Mouse (Mus musculus): ENCODE results near the gene Tle1. TPM values are rescaled to one million over a fixed set of nuclear protein-coding genes. Genes with fewer than 3 reads are reported as not detected.

The Tle1 gene
- polyA plus RNA-seq, 1 experiment from 2014 or later: 47.0 TPM

- Histone ChIP-seq H3K27me3 (no peaks in the 10 kb centered on the region), H3K4me2 (no peak overlapping the region), H3K4me3 (replicated peaks) (no peak overlapping the region), H3K4me1 (replicated peaks) (peaks cover 11% of the 10 kb centered on the region), H3K9me3 (no peaks in the 10 kb centered on the region), H3K36me3 (peaks cover 65% of the 10 kb centered on the region), H3K27ac (no peak overlapping the region), H3K9ac (replicated peaks) (no peak overlapping the region)
- ATAC-seq (ENCODE audit: insufficient number of reproducible peaks, insufficient read depth, low FRiP score, low TSS enrichment, low read depth): no peak
- WGBS: 94% methylated on average over 4 of the region's 4 CpGs
These were observed 38.1 kb downstream of the Tle1 start for GRCm38 (mm10) chr4:72162445-72163218.

GRCm38 (mm10) chr4:72160102-72160511 lies 40.6 kb downstream of the Tle1 start:
- H3K4me2 ChIP-seq: no peak overlapping the region
- H3K27ac ChIP-seq: no peak overlapping the region
- H3K4me3 ChIP-seq (replicated peaks): no peak overlapping the region
- H3K27me3 ChIP-seq: no peaks in the 10 kb centered on the region
- WGBS: 40% methylated on average over 14 of the region's 14 CpGs
- peaks cover 9% of the 10 kb centered on the region for H3K4me1 ChIP-seq (replicated peaks)
- peaks cover 57% of the 10 kb centered on the region for H3K36me3 ChIP-seq
- H3K9ac ChIP-seq (replicated peaks): no peak overlapping the region
- H3K9me3 ChIP-seq: no peaks in the 10 kb centered on the region
- no peak for ATAC-seq (ENCODE audit: insufficient number of reproducible peaks, insufficient read depth, low FRiP score, low TSS enrichment, low read depth)

- Histone ChIP-seq H3K4me1 (replicated peaks) (peaks cover 9% of the 10 kb centered on the region), H3K36me3 (peaks cover 45% of the 10 kb centered on the region), H3K9me3 (no peaks in the 10 kb centered on the region), H3K27me3 (no peaks in the 10 kb centered on the region), H3K9ac (replicated peaks) (no peak overlapping the region), H3K4me2 (no peak overlapping the region), H3K27ac (no peak overlapping the region), H3K4me3 (replicated peaks) (no peak overlapping the region)
- 46% methylated on average over 10 of the region's 10 CpGs for WGBS
- no peak for ATAC-seq (ENCODE audit: insufficient number of reproducible peaks, insufficient read depth, low FRiP score, low TSS enrichment, low read depth)
These were observed 42.8 kb downstream of the Tle1 start for GRCm38 (mm10) chr4:72157931-72158371.

GRCm38 (mm10) chr4:72150460-72151131 lies 50.1 kb downstream of the Tle1 start:
- Histone ChIP-seq H3K36me3 (peaks cover 26% of the 10 kb centered on the region), H3K4me2 (no peak overlapping the region), H3K9ac (replicated peaks) (no peak overlapping the region), H3K27ac (no peak overlapping the region), H3K4me3 (replicated peaks) (no peak overlapping the region), H3K27me3 (no peaks in the 10 kb centered on the region), H3K9me3 (no peaks in the 10 kb centered on the region), H3K4me1 (replicated peaks) (no peaks in the 10 kb centered on the region)
- whole genome bisulfite sequencing: 49% methylated on average over 4 of the region's 4 CpGs
- ATAC-seq (ENCODE audit: insufficient number of reproducible peaks, insufficient read depth, low FRiP score, low TSS enrichment, low read depth): no peak

GRCm38 (mm10) chr4:72146003-72146402 lies 54.7 kb downstream of the Tle1 start:
- Histone ChIP-seq H3K36me3 (peaks cover 39% of the 10 kb centered on the region), H3K4me1 (replicated peaks) (no peaks in the 10 kb centered on the region)
- no peak for ATAC-seq (ENCODE audit: insufficient number of reproducible peaks, insufficient read depth, low FRiP score, low TSS enrichment, low read depth)

GRCm38 (mm10) chr4:72144541-72144940 lies 56.2 kb downstream of the Tle1 start:
- Histone ChIP-seq H3K4me2 (no peak overlapping the region), H3K4me1 (replicated peaks) (no peaks in the 10 kb centered on the region), H3K4me3 (replicated peaks) (no peak overlapping the region), H3K9me3 (no peaks in the 10 kb centered on the region), H3K9ac (replicated peaks) (no peak overlapping the region), H3K27me3 (no peaks in the 10 kb centered on the region), H3K27ac (no peak overlapping the region), H3K36me3 (peaks cover 50% of the 10 kb centered on the region)
- 91% methylated on average over 2 of the region's 2 CpGs for WGBS
- ATAC-seq (ENCODE audit: insufficient number of reproducible peaks, insufficient read depth, low FRiP score, low TSS enrichment, low read depth): no peak

More at GRCm38 (mm10) chr4:72146003-72146402, 54.7 kb downstream of the Tle1 start:
- Histone ChIP-seq H3K4me2 (no peak overlapping the region), H3K9ac (replicated peaks) (no peak overlapping the region), H3K4me3 (replicated peaks) (no peak overlapping the region), H3K9me3 (no peaks in the 10 kb centered on the region), H3K27me3 (no peaks in the 10 kb centered on the region), H3K27ac (no peak overlapping the region)
- WGBS: 84% methylated on average over 2 of the region's 2 CpGs

- H3K4me2 ChIP-seq: no peak overlapping the region
- H3K27me3 ChIP-seq: no peaks in the 10 kb centered on the region
- no peaks in the 10 kb centered on the region for H3K4me1 ChIP-seq (replicated peaks)
- no peaks in the 10 kb centered on the region for H3K9me3 ChIP-seq
- 80% methylated on average over 3 of the region's 3 CpGs for WGBS
- no peak overlapping the region for H3K4me3 ChIP-seq (replicated peaks)
- no peak overlapping the region for H3K9ac ChIP-seq (replicated peaks)
- H3K36me3 ChIP-seq: peaks cover 71% of the 10 kb centered on the region
- no peak overlapping the region for H3K27ac ChIP-seq
- no peak for ATAC-seq (ENCODE audit: insufficient number of reproducible peaks, insufficient read depth, low FRiP score, low TSS enrichment, low read depth)
These were observed 60.0 kb downstream of the Tle1 start for GRCm38 (mm10) chr4:72140706-72141105.

GRCm38 (mm10) chr4:72139475-72140120 lies 61.1 kb downstream of the Tle1 start:
- 84% methylated on average over 11 of the region's 11 CpGs for WGBS
- ATAC-seq (ENCODE audit: insufficient number of reproducible peaks, insufficient read depth, low FRiP score, low TSS enrichment, low read depth): no peak
- Histone ChIP-seq H3K4me3 (replicated peaks) (no peak overlapping the region), H3K36me3 (peaks cover 71% of the 10 kb centered on the region), H3K27me3 (no peaks in the 10 kb centered on the region), H3K27ac (no peak overlapping the region), H3K9me3 (no peaks in the 10 kb centered on the region), H3K4me2 (no peak overlapping the region), H3K9ac (replicated peaks) (no peak overlapping the region), H3K4me1 (replicated peaks) (no peaks in the 10 kb centered on the region)

GRCm38 (mm10) chr4:72138264-72139080 lies 62.2 kb downstream of the Tle1 start:
- Histone ChIP-seq H3K4me3 (replicated peaks) (no peak overlapping the region), H3K9me3 (no peaks in the 10 kb centered on the region), H3K27ac (no peak overlapping the region), H3K4me1 (replicated peaks) (no peaks in the 10 kb centered on the region), H3K27me3 (no peaks in the 10 kb centered on the region), H3K9ac (replicated peaks) (no peak overlapping the region), H3K4me2 (no peak overlapping the region), H3K36me3 (peaks cover 70% of the 10 kb centered on the region)
- no peak for ATAC-seq (ENCODE audit: insufficient number of reproducible peaks, insufficient read depth, low FRiP score, low TSS enrichment, low read depth)
- 95% methylated on average over 11 of the region's 11 CpGs for WGBS

- WGBS: 71% methylated on average over 3 of the region's 3 CpGs
- ATAC-seq (ENCODE audit: insufficient number of reproducible peaks, insufficient read depth, low FRiP score, low TSS enrichment, low read depth): no peak
- peaks cover 70% of the 10 kb centered on the region for H3K36me3 ChIP-seq
These were observed 68.1 kb downstream of the Tle1 start for GRCm38 (mm10) chr4:72132646-72133045.

GRCm38 (mm10) chr4:72127596-72127995 lies 73.1 kb downstream of the Tle1 start:
- Histone ChIP-seq H3K27ac (no peak overlapping the region), H3K27me3 (no peaks in the 10 kb centered on the region), H3K4me3 (replicated peaks) (no peak overlapping the region), H3K36me3 (peaks cover 69% of the 10 kb centered on the region), H3K4me2 (no peak overlapping the region), H3K9me3 (no peaks in the 10 kb centered on the region), H3K9ac (replicated peaks) (no peak overlapping the region), H3K4me1 (replicated peaks) (no peaks in the 10 kb centered on the region)
- ATAC-seq (ENCODE audit: insufficient number of reproducible peaks, insufficient read depth, low FRiP score, low TSS enrichment, low read depth): no peak
- WGBS: 62% methylated on average over 2 of the region's 2 CpGs

More at GRCm38 (mm10) chr4:72132646-72133045, 68.1 kb downstream of the Tle1 start:
- H3K27me3 ChIP-seq: no peaks in the 10 kb centered on the region
- H3K9me3 ChIP-seq: no peaks in the 10 kb centered on the region
- no peak overlapping the region for H3K4me2 ChIP-seq
- H3K9ac ChIP-seq (replicated peaks): no peak overlapping the region
- H3K27ac ChIP-seq: no peak overlapping the region
- H3K4me3 ChIP-seq (replicated peaks): no peak overlapping the region
- no peaks in the 10 kb centered on the region for H3K4me1 ChIP-seq (replicated peaks)
